9 mouse cellular contexts compared by ENCODE assay signal in genomic region chr2:116072706-116073105, GRCm38 (mm10). TPM values are rescaled to one million over a fixed set of nuclear protein-coding genes. Genes with fewer than 3 reads are reported as not detected.
DNase-seq lines count a peak whose midpoint lies in the region; ATAC-seq lines count a peak whose summit lies in the region.
"Had no signal": no experiment of that assay in that cellular context is flagged by ENCODE, and none has a peak within 500 bp of the region (broad histone marks: within the 10 kb centered on the region; RNA-seq: fewer than 3 reads in every experiment).

No protein-coding gene starts in this region.

- peak overlapping the region; percentile 91 for H3K9ac ChIP-seq in kidney, embryonic 14.5 days (ENCODE audit: low read depth, low read length)
- H3K9ac ChIP-seq in embryonic facial prominence, embryonic 14.5 days (ENCODE audit: low read depth, low read length): peak overlapping the region; percentile 95
- peak overlapping the region; percentile 92 for H3K9ac ChIP-seq in hindbrain, embryonic 13.5 days
- peak overlapping the region; percentile 58 for H3K9ac ChIP-seq in midbrain, embryonic 16.5 days (ENCODE audit: low read depth, low read length)

- peaks cover 12% of the 10 kb centered on the region; the same call in 1 of the 2 replicates for H3K4me1 ChIP-seq in kidney, embryonic 14.5 days (ENCODE audit: control insufficient read depth, insufficient read depth, low read length)
- H3K4me1 ChIP-seq in embryonic facial prominence, embryonic 14.5 days (ENCODE audit: control insufficient read depth, insufficient read depth, low read length): peaks cover 8% of the 10 kb centered on the region; the same call in 1 of the 2 replicates
- H3K4me1 ChIP-seq in hindbrain, embryonic 13.5 days (replicated peaks): peaks cover 48% of the 10 kb centered on the region
- peaks cover 14% of the 10 kb centered on the region for H3K4me1 ChIP-seq in midbrain, embryonic 16.5 days (ENCODE audit: control insufficient read depth, insufficient read depth, low read length)

- DNase-seq in kidney, adult 11 months: no peak
- no peak for DNase-seq in embryonic facial prominence, embryonic 14.5 days (ENCODE audit: low spot score)
- DNase-seq in right cerebral cortex, postnatal 36 days (ENCODE audit: low spot score in 2 of 2): no peak
- no peak for DNase-seq in right cerebral cortex, adult 2 months (ENCODE audit: low spot score in 2 of 2)
- DNase-seq in gastrocnemius, adult 8-10 months (ENCODE audit: low spot score in 2 of 2): no peak

- peaks cover 2% of the 10 kb centered on the region; the same call in 1 of the 2 replicates for H3K36me3 ChIP-seq in kidney, embryonic 14.5 days (ENCODE audit: control insufficient read depth, insufficient read depth, low read length)
- no peaks in the 10 kb centered on the region for H3K36me3 ChIP-seq in embryonic facial prominence, embryonic 14.5 days (ENCODE audit: control insufficient read depth, insufficient read depth, low read length)
- no peaks in the 10 kb centered on the region for H3K36me3 ChIP-seq in hindbrain, embryonic 13.5 days
- no peaks in the 10 kb centered on the region for H3K36me3 ChIP-seq in midbrain, embryonic 16.5 days (ENCODE audit: control insufficient read depth, insufficient read depth, low read length)
- H3K36me3 ChIP-seq: G1E had no signal

- ATAC-seq in kidney, embryonic 14.5 days (ENCODE audit: low FRiP score, low TSS enrichment): no peak
- no peak for ATAC-seq in embryonic facial prominence, embryonic 14.5 days (ENCODE audit: low read depth)
- ATAC-seq in hindbrain, embryonic 13.5 days (ENCODE audit: low FRiP score): no peak
- ATAC-seq in midbrain, embryonic 16.5 days: no peak

- peak overlapping the region; percentile 99; the same call in 1 of the 2 replicates for H3K27ac ChIP-seq in kidney, embryonic 14.5 days (ENCODE audit: low read depth, low read length)
- H3K27ac ChIP-seq in embryonic facial prominence, embryonic 14.5 days (replicated peaks; ENCODE audit: low read depth, low read length): peak overlapping the region; percentile 96; the same call in 1 of the 2 replicates
- peak overlapping the region; percentile 99 for H3K27ac ChIP-seq in hindbrain, embryonic 13.5 days
- peak overlapping the region; percentile 84 for H3K27ac ChIP-seq in midbrain, embryonic 16.5 days (ENCODE audit: low read length)

- H3K4me2 ChIP-seq in kidney, embryonic 14.5 days (replicated peaks; ENCODE audit: low read depth, low read length): peak overlapping the region; percentile 74
- H3K4me2 ChIP-seq in embryonic facial prominence, embryonic 14.5 days (ENCODE audit: low read depth, low read length): peak overlapping the region; percentile 77
- peak overlapping the region; percentile 87 for H3K4me2 ChIP-seq in hindbrain, embryonic 13.5 days
- peak overlapping the region; percentile 62 for H3K4me2 ChIP-seq in midbrain, embryonic 16.5 days (ENCODE audit: low read length)

- no peaks in the 10 kb centered on the region for H3K9me3 ChIP-seq in kidney, embryonic 14.5 days (ENCODE audit: control insufficient read depth, low read length)
- no peaks in the 10 kb centered on the region for H3K9me3 ChIP-seq in embryonic facial prominence, embryonic 14.5 days (ENCODE audit: control insufficient read depth, low read length)
- H3K9me3 ChIP-seq in hindbrain, embryonic 13.5 days: no peaks in the 10 kb centered on the region
- H3K9me3 ChIP-seq in midbrain, embryonic 16.5 days (replicated peaks; ENCODE audit: control insufficient read depth, low read length, poor library complexity, severe bottlenecking): no peaks in the 10 kb centered on the region

- H3K27me3 ChIP-seq in kidney, embryonic 14.5 days (ENCODE audit: control insufficient read depth, insufficient read depth, low read length): no peaks in the 10 kb centered on the region
- peaks cover 45% of the 10 kb centered on the region for H3K27me3 ChIP-seq in embryonic facial prominence, embryonic 14.5 days (replicated peaks; ENCODE audit: control insufficient read depth, insufficient read depth, low read length)
- H3K27me3 ChIP-seq in hindbrain, embryonic 13.5 days: peaks cover 15% of the 10 kb centered on the region; the same call in 1 of the 2 replicates
- H3K27me3 ChIP-seq in midbrain, embryonic 16.5 days (ENCODE audit: control insufficient read depth, insufficient read depth, low read depth, low read length): peaks cover 5% of the 10 kb centered on the region; the same call in 1 of the 2 replicates

- H3K4me3 ChIP-seq in kidney, embryonic 14.5 days (ENCODE audit: low read length): peak overlapping the region; percentile 72
- H3K4me3 ChIP-seq in embryonic facial prominence, embryonic 14.5 days (ENCODE audit: low read depth, low read length): peak overlapping the region; percentile 71
- H3K4me3 ChIP-seq in hindbrain, embryonic 13.5 days: peak overlapping the region; percentile 83
- peak overlapping the region; percentile 43 for H3K4me3 ChIP-seq in midbrain, embryonic 16.5 days (ENCODE audit: low read depth, low read length)

- 7% methylated on average over 5 of the region's 5 CpGs for WGBS in kidney, embryonic 14.5 days
- WGBS in embryonic facial prominence, embryonic 14.5 days: 17% methylated on average over 5 of the region's 5 CpGs
- 10% methylated on average over 5 of the region's 5 CpGs for WGBS in hindbrain, embryonic 13.5 days
- 6% methylated on average over 5 of the region's 5 CpGs for WGBS in midbrain, embryonic 16.5 days

RNA-seq across cellular contexts. Expression of gene Meis2, which starts 7.1 kb away (rescaled TPM):
- 111 and 112 TPM in 2 replicates for polyA plus RNA-seq in kidney, embryonic 14.5 days (2014; fragmentation: Nextera tagmentation; extraction: Ambion mirVana)
- polyA plus RNA-seq in embryonic facial prominence, embryonic 14.5 days (2014; fragmentation: Nextera tagmentation; extraction: Ambion mirVana): 30.4 and 40.4 TPM in 2 replicates
- polyA plus RNA-seq in hindbrain, embryonic 13.5 days (2015; fragmentation: Nextera tagmentation; extraction: Ambion mirVana): 139 and 175 TPM in 2 replicates
- 62.5 and 70.2 TPM in 2 replicates for polyA plus RNA-seq in midbrain, embryonic 16.5 days (2015; fragmentation: Nextera tagmentation; extraction: Ambion mirVana)
- total RNA-seq in gastrocnemius, adult 8-10 months (2022): 1 to 10 TPM in 2 of 4 experiments, under 1 TPM in 2; 0.56 to 1.9 (median 1.00) TPM
